Mouse (Mus musculus): Measurements from ENCODE around the gene Foxd1. TPM values are rescaled to one million over a fixed set of nuclear protein-coding genes. Genes with fewer than 3 reads are reported as not detected.

Gene Foxd1
- total and polyA plus RNA-seq, 3 experiments: 0.05 TPM; not detected in 2

DNA sequence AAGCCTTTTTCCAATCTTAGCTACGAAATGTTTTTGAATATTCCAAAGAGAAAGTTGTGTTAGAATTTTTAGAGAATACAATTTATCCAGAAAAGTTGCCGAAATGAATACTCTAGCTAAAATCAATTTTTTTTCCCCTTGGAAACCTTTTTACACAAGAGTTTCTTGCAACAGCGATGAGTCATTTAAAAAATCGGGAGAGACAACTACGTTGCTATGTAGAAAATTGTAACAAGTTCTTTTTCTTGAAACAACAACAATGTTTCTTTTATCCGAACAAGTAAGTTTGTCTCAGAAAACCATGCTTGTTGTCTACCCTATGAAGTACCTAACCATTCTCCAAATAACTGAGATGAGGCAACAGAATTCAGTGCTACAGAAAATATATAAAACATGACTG, 36.1 kb upstream of the Foxd1 start:
- DNase-seq (ENCODE audit: low spot score) (no peak), ATAC-seq (ENCODE audit: extremely low read depth, insufficient number of reproducible peaks, low FRiP score, poor library complexity, severe bottlenecking) (no peak)
- Histone ChIP-seq H3K4me1 (ENCODE audit: insufficient read depth, low read depth, low read length) (peaks cover 23% of the 10 kb centered on the region), H3K27me3 (ENCODE audit: insufficient read depth, low read length) (no peaks in the 10 kb centered on the region), H3K4me3 (ENCODE audit: low read depth, low read length) (peak overlapping the region; percentile 92; the same call in 1 of the 2 replicates), H3K9me3 (replicated peaks) (no peaks in the 10 kb centered on the region), H3K36me3 (replicated peaks) (peaks cover 34% of the 10 kb centered on the region)
- no peak for TF ChIP-seq CTCF (IDR thresholded peaks at IDR 0.05; ENCODE audit: low read depth, low read length)
- TF ChIP-seq GATA1 (IDR thresholded peaks at IDR 0.05; ENCODE audit: borderline replicate concordance, low read length): no peak
- TF ChIP-seq POLR2AphosphoS5 (IDR thresholded peaks at IDR 0.05; ENCODE audit: insufficient replicate concordance, low read depth, low read length): no peak
- no peak for TF ChIP-seq TAL1 (conservative IDR thresholded peaks at IDR 0.05; ENCODE audit: low read depth, low read length)
- TF ChIP-seq GATA2 (IDR thresholded peaks at IDR 0.05; ENCODE audit: borderline replicate concordance, low read depth, low read length): no peak

DNA sequence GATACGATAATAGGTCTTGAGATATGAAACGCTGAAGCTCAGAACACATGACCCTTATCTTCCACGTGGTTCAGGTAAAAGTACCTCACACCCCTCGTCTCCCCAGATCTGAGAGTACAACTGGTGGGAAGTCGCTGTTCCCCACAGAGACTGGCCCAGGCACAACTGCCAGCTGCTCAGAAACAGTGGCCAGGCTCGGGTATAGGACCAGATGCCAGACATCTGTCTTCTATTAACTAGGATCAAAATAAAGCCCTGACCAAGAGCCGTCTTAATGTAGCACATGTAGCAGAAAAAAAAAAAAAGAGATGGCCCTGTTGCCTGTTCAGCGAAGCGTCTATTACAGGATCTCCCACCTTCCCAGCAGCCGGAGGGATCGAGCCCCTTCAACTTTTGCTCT, 29.0 kb upstream of the Foxd1 start:
- Histone ChIP-seq H3K4me3 (ENCODE audit: low read depth, low read length) (no peak overlapping the region), H3K9me3 (replicated peaks) (no peaks in the 10 kb centered on the region), H3K4me1 (ENCODE audit: insufficient read depth, low read depth, low read length) (no peaks in the 10 kb centered on the region), H3K36me3 (replicated peaks) (peaks cover 15% of the 10 kb centered on the region), H3K27me3 (ENCODE audit: insufficient read depth, low read length) (no peaks in the 10 kb centered on the region)
- ATAC-seq (ENCODE audit: extremely low read depth, insufficient number of reproducible peaks, low FRiP score, poor library complexity, severe bottlenecking) (no peak), DNase-seq (ENCODE audit: low spot score) (no peak)
- no peak for TF ChIP-seq GATA2 (IDR thresholded peaks at IDR 0.05; ENCODE audit: borderline replicate concordance, low read depth, low read length)
- no peak for TF ChIP-seq CTCF (IDR thresholded peaks at IDR 0.05; ENCODE audit: low read depth, low read length)
- TF ChIP-seq POLR2AphosphoS5 (IDR thresholded peaks at IDR 0.05; ENCODE audit: insufficient replicate concordance, low read depth, low read length): no peak
- no peak for TF ChIP-seq TAL1 (conservative IDR thresholded peaks at IDR 0.05; ENCODE audit: low read depth, low read length)
- TF ChIP-seq GATA1 (IDR thresholded peaks at IDR 0.05; ENCODE audit: borderline replicate concordance, low read length): no peak

DNA sequence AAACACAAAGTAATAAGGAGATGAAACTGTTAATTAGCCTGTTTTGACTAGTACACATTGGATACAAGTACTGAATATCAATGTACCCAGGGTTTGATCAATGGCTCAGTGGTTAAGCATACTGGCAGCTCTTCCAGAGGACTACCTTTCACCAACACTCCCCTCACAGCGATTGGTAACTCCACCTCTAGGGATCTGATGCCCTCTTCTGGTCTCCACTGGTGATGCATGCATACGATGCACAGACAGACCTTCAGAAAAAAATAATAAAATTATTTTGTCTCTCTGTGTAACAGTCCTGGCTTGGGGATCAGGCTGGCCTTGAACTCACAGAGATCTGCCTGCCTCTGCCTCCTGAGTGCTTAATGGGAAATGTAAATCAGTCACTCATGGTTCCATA, 21.9 kb upstream of the Foxd1 start:
- H3K36me3 ChIP-seq (replicated peaks): no peaks in the 10 kb centered on the region
- no peaks in the 10 kb centered on the region for H3K4me1 ChIP-seq (ENCODE audit: insufficient read depth, low read depth, low read length)
- TF ChIP-seq GATA2 (IDR thresholded peaks at IDR 0.05; ENCODE audit: borderline replicate concordance, low read depth, low read length) (no peak), CTCF (IDR thresholded peaks at IDR 0.05; ENCODE audit: low read depth, low read length) (peak; percentile 9; the same call in 1 of the 2 replicates)
- no peak for ATAC-seq (ENCODE audit: extremely low read depth, insufficient number of reproducible peaks, low FRiP score, poor library complexity, severe bottlenecking)
- H3K4me3 ChIP-seq (ENCODE audit: low read depth, low read length): no peak overlapping the region
- no peaks in the 10 kb centered on the region for H3K9me3 ChIP-seq (replicated peaks)
- peaks cover 12% of the 10 kb centered on the region for H3K27me3 ChIP-seq (ENCODE audit: insufficient read depth, low read length)
- DNase-seq (ENCODE audit: low spot score): peak; percentile 29

DNA sequence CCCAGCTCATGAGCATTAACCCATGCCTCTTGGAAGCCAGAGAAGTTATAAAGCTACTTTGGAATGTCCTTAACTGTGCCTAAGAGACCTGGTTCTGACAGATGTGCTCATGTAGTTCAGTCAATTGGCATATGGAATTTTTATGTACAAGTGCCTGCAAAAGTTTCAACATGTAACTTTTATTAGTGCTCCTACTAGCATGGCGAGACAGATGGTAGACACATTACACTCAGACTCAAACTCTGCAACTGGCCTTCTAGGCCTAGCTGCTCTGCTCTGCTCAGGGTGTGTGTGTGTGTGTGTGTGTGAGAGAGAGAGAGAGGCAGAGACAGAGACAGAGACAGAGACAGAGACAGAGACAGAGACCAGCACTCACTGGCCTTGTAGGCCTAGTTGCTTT, 17.8 kb upstream of the Foxd1 start:
- TF ChIP-seq CTCF (IDR thresholded peaks at IDR 0.05; ENCODE audit: low read depth, low read length): no peak
- TF ChIP-seq TAL1 (conservative IDR thresholded peaks at IDR 0.05; ENCODE audit: low read depth, low read length): no peak
- no peak for TF ChIP-seq GATA2 (IDR thresholded peaks at IDR 0.05; ENCODE audit: borderline replicate concordance, low read depth, low read length)
- TF ChIP-seq POLR2AphosphoS5 (IDR thresholded peaks at IDR 0.05; ENCODE audit: insufficient replicate concordance, low read depth, low read length): no peak
- TF ChIP-seq GATA1 (IDR thresholded peaks at IDR 0.05; ENCODE audit: borderline replicate concordance, low read length): no peak
- H3K36me3 ChIP-seq (replicated peaks): no peaks in the 10 kb centered on the region
- H3K4me1 ChIP-seq (ENCODE audit: insufficient read depth, low read depth, low read length): no peaks in the 10 kb centered on the region
- H3K27me3 ChIP-seq (ENCODE audit: insufficient read depth, low read length): peaks cover 22% of the 10 kb centered on the region
- DNase-seq (ENCODE audit: low spot score) (no peak), ATAC-seq (ENCODE audit: extremely low read depth, insufficient number of reproducible peaks, low FRiP score, poor library complexity, severe bottlenecking) (no peak)
- no peaks in the 10 kb centered on the region for H3K9me3 ChIP-seq (replicated peaks)
- H3K4me3 ChIP-seq (ENCODE audit: low read depth, low read length): no peak overlapping the region

DNA sequence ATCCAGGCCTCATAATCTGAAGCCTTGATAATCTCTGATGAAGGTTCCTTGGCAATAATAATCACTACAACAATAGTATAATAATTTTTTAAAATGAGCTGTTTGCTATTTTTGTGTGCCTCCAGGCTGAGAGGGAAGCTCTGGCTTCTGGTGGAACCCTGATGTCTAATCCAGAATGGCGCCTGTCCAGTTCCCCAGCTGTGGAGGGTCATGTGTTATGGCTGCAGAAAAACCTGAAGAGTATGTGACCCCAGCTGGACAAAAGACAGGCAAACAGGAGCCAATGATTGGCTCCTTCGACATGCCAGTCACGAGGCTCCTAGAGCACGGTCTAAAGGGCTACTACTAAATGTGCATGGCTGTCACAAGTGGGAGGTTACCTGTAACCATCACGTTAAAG, 13.5 kb upstream of the Foxd1 start:
- no peaks in the 10 kb centered on the region for H3K9me3 ChIP-seq (replicated peaks)
- no peak for TF ChIP-seq CTCF (IDR thresholded peaks at IDR 0.05; ENCODE audit: low read depth, low read length)
- TF ChIP-seq POLR2AphosphoS5 (IDR thresholded peaks at IDR 0.05; ENCODE audit: insufficient replicate concordance, low read depth, low read length): no peak
- TF ChIP-seq GATA1 (IDR thresholded peaks at IDR 0.05; ENCODE audit: borderline replicate concordance, low read length): no peak
- no peak for TF ChIP-seq TAL1 (conservative IDR thresholded peaks at IDR 0.05; ENCODE audit: low read depth, low read length)
- no peak for TF ChIP-seq GATA2 (IDR thresholded peaks at IDR 0.05; ENCODE audit: borderline replicate concordance, low read depth, low read length)
- H3K4me1 ChIP-seq (ENCODE audit: insufficient read depth, low read depth, low read length): no peaks in the 10 kb centered on the region
- H3K27me3 ChIP-seq (ENCODE audit: insufficient read depth, low read length): peaks cover 19% of the 10 kb centered on the region
- H3K4me3 ChIP-seq (ENCODE audit: low read depth, low read length): no peak overlapping the region
- ATAC-seq (ENCODE audit: extremely low read depth, insufficient number of reproducible peaks, low FRiP score, poor library complexity, severe bottlenecking) (no peak), DNase-seq (ENCODE audit: low spot score) (no peak)
- no peaks in the 10 kb centered on the region for H3K36me3 ChIP-seq (replicated peaks)

DNA sequence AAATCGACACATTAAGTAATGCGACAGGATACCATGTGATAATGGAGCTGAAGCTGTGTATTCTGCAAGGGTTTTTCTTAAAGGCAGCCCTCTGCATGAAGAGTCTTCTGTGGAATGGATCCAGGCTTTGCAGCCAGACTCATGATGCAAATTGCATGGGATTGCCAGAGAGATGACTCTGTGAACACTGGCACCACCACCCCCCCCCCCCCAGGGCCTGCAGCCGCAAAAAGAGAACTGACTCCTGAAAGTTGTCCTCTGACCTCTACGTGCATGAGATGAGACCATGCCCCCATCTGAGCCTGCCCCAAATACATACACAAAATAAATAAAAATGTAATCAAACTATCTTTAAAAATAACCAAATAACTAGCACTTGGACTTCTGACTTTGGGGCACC, 4.6 kb upstream of the Foxd1 start:
- Histone ChIP-seq H3K9me3 (replicated peaks) (peaks cover 10% of the 10 kb centered on the region), H3K27me3 (ENCODE audit: insufficient read depth, low read length) (peaks cover 16% of the 10 kb centered on the region), H3K4me1 (ENCODE audit: insufficient read depth, low read depth, low read length) (no peaks in the 10 kb centered on the region), H3K36me3 (replicated peaks) (no peaks in the 10 kb centered on the region), H3K4me3 (ENCODE audit: low read depth, low read length) (no peak overlapping the region)
- ATAC-seq (ENCODE audit: extremely low read depth, insufficient number of reproducible peaks, low FRiP score, poor library complexity, severe bottlenecking): no peak
- no peak for DNase-seq (ENCODE audit: low spot score)
- TF ChIP-seq POLR2AphosphoS5 (IDR thresholded peaks at IDR 0.05; ENCODE audit: insufficient replicate concordance, low read depth, low read length) (no peak), TAL1 (conservative IDR thresholded peaks at IDR 0.05; ENCODE audit: low read depth, low read length) (no peak), GATA1 (IDR thresholded peaks at IDR 0.05; ENCODE audit: borderline replicate concordance, low read length) (no peak), CTCF (IDR thresholded peaks at IDR 0.05; ENCODE audit: low read depth, low read length) (no peak), GATA2 (IDR thresholded peaks at IDR 0.05; ENCODE audit: borderline replicate concordance, low read depth, low read length) (no peak)

DNA sequence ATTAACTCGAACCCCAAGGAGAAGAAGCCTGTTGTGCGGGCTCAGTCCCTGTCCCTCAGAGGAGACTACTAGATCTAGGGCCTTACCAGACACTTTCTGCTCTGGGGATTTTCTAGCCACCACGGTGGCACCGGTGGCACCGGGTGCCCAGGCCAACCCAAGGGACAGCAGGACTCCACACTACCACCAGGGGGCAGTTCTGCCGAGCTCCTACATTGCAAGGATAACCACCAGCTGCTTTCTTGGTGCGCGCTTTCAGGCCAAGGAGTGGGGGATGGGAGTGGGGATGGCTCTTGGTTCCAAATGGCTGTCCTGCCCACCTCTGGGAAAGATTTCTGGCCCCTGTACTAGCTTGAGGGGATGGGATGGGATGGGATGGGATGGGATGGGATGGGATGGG, 2.5 kb upstream of the Foxd1 start:
- no peaks in the 10 kb centered on the region for H3K4me1 ChIP-seq (ENCODE audit: insufficient read depth, low read depth, low read length)
- H3K36me3 ChIP-seq (replicated peaks): no peaks in the 10 kb centered on the region
- peaks cover 25% of the 10 kb centered on the region for H3K9me3 ChIP-seq (replicated peaks)
- no peak overlapping the region for H3K4me3 ChIP-seq (ENCODE audit: low read depth, low read length)
- DNase-seq (ENCODE audit: low spot score): no peak
- ATAC-seq (ENCODE audit: extremely low read depth, insufficient number of reproducible peaks, low FRiP score, poor library complexity, severe bottlenecking): no peak
- H3K27me3 ChIP-seq (ENCODE audit: insufficient read depth, low read length): peaks cover 19% of the 10 kb centered on the region; the same call in 1 of the 2 replicates
- TF ChIP-seq POLR2AphosphoS5 (IDR thresholded peaks at IDR 0.05; ENCODE audit: insufficient replicate concordance, low read depth, low read length) (no peak), GATA2 (IDR thresholded peaks at IDR 0.05; ENCODE audit: borderline replicate concordance, low read depth, low read length) (no peak), GATA1 (IDR thresholded peaks at IDR 0.05; ENCODE audit: borderline replicate concordance, low read length) (no peak), TAL1 (conservative IDR thresholded peaks at IDR 0.05; ENCODE audit: low read depth, low read length) (no peak), CTCF (IDR thresholded peaks at IDR 0.05; ENCODE audit: low read depth, low read length) (no peak)
